Mouse (Mus musculus): Measurements from ENCODE around the gene Bmp3. TPM values are rescaled to one million over a fixed set of nuclear protein-coding genes. Genes with fewer than 3 reads are reported as not detected.

Gene Bmp3
- polyA plus RNA-seq, 1 experiment from 2014 or later: 0.07 TPM

DNA sequence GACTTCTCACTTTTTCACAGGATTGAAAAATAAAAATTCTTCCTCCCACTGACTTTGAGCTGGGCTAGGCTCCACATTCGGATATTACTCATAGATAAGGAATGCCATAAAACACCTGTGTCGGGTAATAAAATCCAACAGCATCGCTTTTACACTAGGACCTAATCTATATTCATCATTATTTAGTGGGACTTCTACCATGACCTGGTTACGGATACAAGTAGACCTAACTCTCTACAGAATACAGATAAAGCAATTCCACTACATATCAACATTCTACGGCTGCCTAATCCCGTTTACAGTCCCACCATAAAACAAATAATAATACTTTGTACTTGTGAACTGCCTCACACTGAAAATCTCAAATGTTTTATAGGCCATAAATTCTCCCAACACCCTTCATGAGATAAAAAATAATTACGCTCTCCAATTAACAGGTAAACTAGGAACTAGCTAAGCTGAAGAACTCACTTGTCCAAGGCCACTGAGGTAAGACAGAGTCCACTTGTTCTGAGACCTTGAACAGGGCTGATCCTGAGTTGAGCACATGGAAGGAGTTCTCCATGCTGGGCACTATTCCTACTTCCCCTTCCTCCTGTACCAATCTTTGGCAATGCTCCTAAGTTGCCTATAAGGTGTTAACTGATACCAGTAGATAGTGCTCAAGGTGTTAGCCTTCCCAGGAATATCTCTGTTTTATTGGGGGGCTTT lies 11.5 kb upstream of the Bmp3 start:
- WGBS (ENCODE audit: insufficient replicate concordance): 58% methylated on average over 7 of the region's 7 CpGs
- ATAC-seq (ENCODE audit: low read depth): no peak

GRCm38 (mm10) chr5:98844664-98845063 lies 9.6 kb upstream of the Bmp3 start:
- H3K9me3 ChIP-seq (replicated peaks; ENCODE audit: control insufficient read depth, low read length): no peaks in the 10 kb centered on the region
- no peak overlapping the region for H3K4me2 ChIP-seq (ENCODE audit: low read depth, low read length)
- no peaks in the 10 kb centered on the region for H3K4me1 ChIP-seq (ENCODE audit: control insufficient read depth, low read depth, low read length)
- 49% methylated on average over 1 of the region's 1 CpGs for WGBS (ENCODE audit: insufficient replicate concordance)
- H3K36me3 ChIP-seq (ENCODE audit: control insufficient read depth, insufficient read depth): no peaks in the 10 kb centered on the region
- ATAC-seq (ENCODE audit: low read depth): no peak
- no peak overlapping the region for H3K27ac ChIP-seq (ENCODE audit: low read length)
- no peaks in the 10 kb centered on the region for H3K27me3 ChIP-seq (ENCODE audit: control insufficient read depth, insufficient read depth, low read depth, low read length)
- no peak overlapping the region for H3K9ac ChIP-seq (ENCODE audit: low read depth, low read length)
- H3K4me3 ChIP-seq (ENCODE audit: low read depth, low read length): no peak overlapping the region

More for the DNA sequence above, 11.5 kb upstream of the Bmp3 start:
- H3K4me1 ChIP-seq (ENCODE audit: control insufficient read depth, low read depth, low read length): no peaks in the 10 kb centered on the region
- H3K4me3 ChIP-seq (ENCODE audit: low read depth, low read length): no peak overlapping the region
- H3K4me2 ChIP-seq (ENCODE audit: low read depth, low read length): no peak overlapping the region
- H3K27ac ChIP-seq (ENCODE audit: low read length): no peak overlapping the region
- H3K9me3 ChIP-seq (replicated peaks; ENCODE audit: control insufficient read depth, low read length): no peaks in the 10 kb centered on the region
- no peaks in the 10 kb centered on the region for H3K27me3 ChIP-seq (ENCODE audit: control insufficient read depth, insufficient read depth, low read depth, low read length)
- H3K36me3 ChIP-seq (ENCODE audit: control insufficient read depth, insufficient read depth): no peaks in the 10 kb centered on the region
- no peak overlapping the region for H3K9ac ChIP-seq (ENCODE audit: low read depth, low read length)

DNA sequence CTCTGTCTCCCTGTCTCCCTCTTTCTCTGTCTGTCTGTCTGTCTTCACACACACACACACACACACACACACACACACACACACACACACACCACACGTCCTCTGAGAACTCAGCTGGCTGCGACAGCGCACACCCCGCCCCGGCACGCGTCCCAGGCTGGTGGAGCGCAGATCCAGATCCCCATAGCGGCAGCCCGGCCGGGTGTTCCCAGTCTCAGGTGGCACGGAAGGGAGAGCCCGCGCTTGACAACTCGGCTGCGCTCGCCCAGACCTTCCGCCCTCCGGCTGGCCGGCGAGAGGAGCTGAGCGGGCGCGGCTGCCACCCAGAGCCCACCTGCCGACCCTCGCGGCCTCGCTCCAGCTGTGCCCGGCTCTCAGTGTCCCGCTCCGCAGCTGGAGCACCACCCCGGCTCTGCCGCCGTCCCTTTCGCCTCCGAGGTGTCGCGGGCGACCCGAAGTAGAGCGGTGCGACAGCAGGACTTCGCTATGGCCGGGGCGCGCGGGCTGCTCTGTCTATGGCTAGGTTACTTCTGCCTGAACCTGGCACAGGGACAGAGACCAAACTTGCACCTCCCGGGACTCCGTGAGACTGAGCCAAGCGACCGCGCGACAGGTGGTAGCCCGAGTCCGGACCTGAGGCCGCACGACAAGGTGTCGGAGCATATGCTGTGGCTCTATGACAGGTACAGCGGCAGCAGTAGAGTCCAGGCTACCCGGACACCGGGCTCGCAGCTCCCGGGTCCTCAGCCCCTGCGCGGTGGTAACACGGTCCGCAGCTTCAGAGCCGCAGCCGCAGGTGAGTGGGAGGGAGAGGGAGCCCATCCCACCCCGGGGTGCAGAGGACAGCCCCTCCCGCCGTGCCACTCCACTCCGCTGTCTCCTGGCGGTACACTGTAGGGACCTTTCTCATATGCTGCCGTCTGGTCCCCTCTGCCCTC lies 681 bp downstream of the Bmp3 start:
- 3% methylated on average over 69 of the region's 75 CpGs for WGBS (ENCODE audit: insufficient replicate concordance)
- Histone ChIP-seq H3K4me1 (ENCODE audit: control insufficient read depth, low read depth, low read length) (no peaks in the 10 kb centered on the region), H3K4me3 (ENCODE audit: low read depth, low read length) (peak overlapping the region; percentile 33), H3K27me3 (ENCODE audit: control insufficient read depth, insufficient read depth, low read depth, low read length) (peaks cover 30% of the 10 kb centered on the region), H3K27ac (ENCODE audit: low read length) (no peak overlapping the region), H3K9ac (ENCODE audit: low read depth, low read length) (no peak overlapping the region), H3K4me2 (ENCODE audit: low read depth, low read length) (peak overlapping the region; percentile 37), H3K36me3 (ENCODE audit: control insufficient read depth, insufficient read depth) (no peaks in the 10 kb centered on the region), H3K9me3 (replicated peaks; ENCODE audit: control insufficient read depth, low read length) (no peaks in the 10 kb centered on the region)
- no peak for ATAC-seq (ENCODE audit: low read depth)

- no peak overlapping the region for H3K27ac ChIP-seq (ENCODE audit: low read length)
- no peaks in the 10 kb centered on the region for H3K36me3 ChIP-seq (ENCODE audit: control insufficient read depth, insufficient read depth)
- H3K9ac ChIP-seq (ENCODE audit: low read depth, low read length): no peak overlapping the region
- no peaks in the 10 kb centered on the region for H3K9me3 ChIP-seq (replicated peaks; ENCODE audit: control insufficient read depth, low read length)
- WGBS (ENCODE audit: insufficient replicate concordance): 7% methylated on average over 12 of the region's 12 CpGs
- H3K27me3 ChIP-seq (ENCODE audit: control insufficient read depth, insufficient read depth, low read depth, low read length): peaks cover 30% of the 10 kb centered on the region
- no peak overlapping the region for H3K4me2 ChIP-seq (ENCODE audit: low read depth, low read length)
- H3K4me3 ChIP-seq (ENCODE audit: low read depth, low read length): no peak overlapping the region
- ATAC-seq (ENCODE audit: low read depth): no peak
- H3K4me1 ChIP-seq (ENCODE audit: control insufficient read depth, low read depth, low read length): no peaks in the 10 kb centered on the region
Observed at GRCm38 (mm10) chr5:98855741-98856140, 1.5 kb downstream of the Bmp3 start.

- Histone ChIP-seq H3K4me1 (ENCODE audit: control insufficient read depth, low read depth, low read length) (no peaks in the 10 kb centered on the region), H3K36me3 (ENCODE audit: control insufficient read depth, insufficient read depth) (no peaks in the 10 kb centered on the region), H3K9ac (ENCODE audit: low read depth, low read length) (no peak overlapping the region), H3K27me3 (ENCODE audit: control insufficient read depth, insufficient read depth, low read depth, low read length) (peaks cover 30% of the 10 kb centered on the region), H3K4me2 (ENCODE audit: low read depth, low read length) (no peak overlapping the region), H3K4me3 (ENCODE audit: low read depth, low read length) (no peak overlapping the region), H3K27ac (ENCODE audit: low read length) (no peak overlapping the region), H3K9me3 (replicated peaks; ENCODE audit: control insufficient read depth, low read length) (no peaks in the 10 kb centered on the region)
- 54% methylated on average over 7 of the region's 7 CpGs for WGBS (ENCODE audit: insufficient replicate concordance)
- ATAC-seq (ENCODE audit: low read depth): no peak
Observed at GRCm38 (mm10) chr5:98856356-98856755, 2.1 kb downstream of the Bmp3 start.

DNA sequence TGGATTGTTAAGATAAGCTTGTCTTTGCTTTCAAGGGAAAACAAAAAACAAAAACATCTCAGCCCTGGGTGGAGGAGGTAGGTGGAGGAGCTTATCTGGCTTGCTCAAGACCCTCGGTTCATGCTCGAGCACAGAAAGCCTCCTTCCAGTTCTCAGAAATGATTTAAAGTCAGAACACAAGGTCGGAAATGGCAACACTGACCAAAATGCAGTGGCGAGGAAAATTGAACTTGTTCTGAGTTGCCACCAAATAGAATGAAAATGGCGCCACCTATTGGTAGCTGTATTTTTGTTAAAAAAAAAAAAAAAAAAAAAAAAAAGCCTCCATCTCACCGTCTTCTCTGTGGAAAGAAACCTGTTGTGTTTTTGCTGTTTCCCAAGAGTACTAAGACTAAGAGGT lies 9.7 kb downstream of the Bmp3 start:
- Histone ChIP-seq H3K4me1 (ENCODE audit: control insufficient read depth, low read depth, low read length) (no peaks in the 10 kb centered on the region), H3K9me3 (replicated peaks; ENCODE audit: control insufficient read depth, low read length) (no peaks in the 10 kb centered on the region), H3K27ac (ENCODE audit: low read length) (no peak overlapping the region), H3K27me3 (ENCODE audit: control insufficient read depth, insufficient read depth, low read depth, low read length) (no peaks in the 10 kb centered on the region), H3K4me3 (ENCODE audit: low read depth, low read length) (no peak overlapping the region), H3K9ac (ENCODE audit: low read depth, low read length) (no peak overlapping the region), H3K36me3 (ENCODE audit: control insufficient read depth, insufficient read depth) (no peaks in the 10 kb centered on the region), H3K4me2 (ENCODE audit: low read depth, low read length) (no peak overlapping the region)
- no peak for ATAC-seq (ENCODE audit: low read depth)
- WGBS (ENCODE audit: insufficient replicate concordance): 1% methylated on average over 6 of the region's 6 CpGs

DNA sequence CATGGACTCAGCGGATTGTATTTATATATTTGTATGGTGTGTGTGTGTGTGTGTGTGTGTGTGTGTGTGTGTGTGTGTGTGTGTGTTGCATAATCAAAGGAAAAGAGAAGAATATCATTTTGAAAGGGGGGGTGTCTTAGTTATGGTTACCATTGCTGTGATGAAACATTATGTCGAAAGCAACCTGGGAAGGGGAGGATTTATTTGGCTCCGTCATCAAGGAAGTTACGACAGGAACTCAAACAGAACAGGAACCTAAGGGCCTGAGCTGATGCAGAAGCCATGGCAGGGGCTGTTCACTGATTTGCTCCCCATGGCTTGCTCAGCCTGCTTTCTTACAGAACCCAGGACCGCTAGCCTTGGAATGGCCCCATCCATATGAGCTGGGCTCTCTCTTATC lies 10.9 kb downstream of the Bmp3 start:
- no peaks in the 10 kb centered on the region for H3K36me3 ChIP-seq (ENCODE audit: control insufficient read depth, insufficient read depth)
- no peak overlapping the region for H3K27ac ChIP-seq (ENCODE audit: low read length)
- no peak overlapping the region for H3K9ac ChIP-seq (ENCODE audit: low read depth, low read length)
- no peak overlapping the region for H3K4me3 ChIP-seq (ENCODE audit: low read depth, low read length)
- H3K4me1 ChIP-seq (ENCODE audit: control insufficient read depth, low read depth, low read length): no peaks in the 10 kb centered on the region
- 55% methylated on average over 5 of the region's 5 CpGs for WGBS (ENCODE audit: insufficient replicate concordance)
- no peak for ATAC-seq (ENCODE audit: low read depth)
- no peaks in the 10 kb centered on the region for H3K9me3 ChIP-seq (replicated peaks; ENCODE audit: control insufficient read depth, low read length)
- no peak overlapping the region for H3K4me2 ChIP-seq (ENCODE audit: low read depth, low read length)
- H3K27me3 ChIP-seq (ENCODE audit: control insufficient read depth, insufficient read depth, low read depth, low read length): no peaks in the 10 kb centered on the region

DNA sequence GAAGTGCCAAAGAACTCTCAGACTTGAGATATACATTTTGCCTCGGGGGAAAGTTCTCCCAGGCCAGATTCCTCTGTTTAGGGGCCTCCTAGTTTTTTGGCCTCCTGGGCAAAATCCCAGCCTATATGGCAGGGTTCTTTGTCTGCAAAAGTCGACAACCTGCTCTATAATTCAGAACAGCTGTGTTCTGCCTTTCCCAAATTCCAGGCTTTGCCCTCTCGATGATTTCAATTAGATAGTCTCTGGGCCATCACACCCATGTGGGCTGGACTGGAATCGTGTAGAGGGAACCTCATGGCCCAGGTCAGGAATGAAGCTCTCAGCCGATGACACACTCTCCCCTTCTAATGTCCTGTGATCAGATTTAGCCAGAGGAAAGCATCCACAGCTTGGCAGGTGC lies 21.8 kb downstream of the Bmp3 start:
- no peak for ATAC-seq (ENCODE audit: low read depth)
- H3K36me3 ChIP-seq (ENCODE audit: control insufficient read depth, insufficient read depth): no peaks in the 10 kb centered on the region
- whole genome bisulfite sequencing (ENCODE audit: insufficient replicate concordance): 48% methylated on average over 5 of the region's 5 CpGs
- H3K9me3 ChIP-seq (replicated peaks; ENCODE audit: control insufficient read depth, low read length): no peaks in the 10 kb centered on the region
- H3K4me1 ChIP-seq (ENCODE audit: control insufficient read depth, low read depth, low read length): no peaks in the 10 kb centered on the region
- H3K27me3 ChIP-seq (ENCODE audit: control insufficient read depth, insufficient read depth, low read depth, low read length): no peaks in the 10 kb centered on the region
- no peak overlapping the region for H3K4me3 ChIP-seq (ENCODE audit: low read depth, low read length)
- H3K27ac ChIP-seq (ENCODE audit: low read length): no peak overlapping the region
- H3K9ac ChIP-seq (ENCODE audit: low read depth, low read length): no peak overlapping the region
- no peak overlapping the region for H3K4me2 ChIP-seq (ENCODE audit: low read depth, low read length)

DNA sequence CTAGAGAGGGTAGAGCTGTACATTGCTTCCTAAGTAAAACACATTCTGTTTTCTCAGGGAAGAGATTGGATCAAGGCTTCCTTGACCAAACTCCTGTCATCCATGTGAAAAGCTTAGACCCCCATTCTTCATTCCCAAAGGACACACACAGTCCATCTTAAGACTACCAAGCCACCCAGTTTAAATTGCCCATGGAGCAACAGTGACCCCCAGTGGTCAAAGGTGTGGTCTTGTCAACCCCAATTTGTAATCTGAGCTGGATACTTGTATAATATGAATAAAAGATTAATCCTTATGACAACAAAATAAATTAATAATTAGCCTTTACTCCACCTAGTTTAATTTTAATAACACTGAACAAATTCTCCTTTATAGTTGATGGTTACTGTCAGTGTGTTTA lies 24.7 kb downstream of the Bmp3 start:
- no peak overlapping the region for H3K4me3 ChIP-seq (ENCODE audit: low read depth, low read length)
- H3K9ac ChIP-seq (ENCODE audit: low read depth, low read length): no peak overlapping the region
- no peak overlapping the region for H3K4me2 ChIP-seq (ENCODE audit: low read depth, low read length)
- H3K9me3 ChIP-seq (replicated peaks; ENCODE audit: control insufficient read depth, low read length): no peaks in the 10 kb centered on the region
- H3K4me1 ChIP-seq (ENCODE audit: control insufficient read depth, low read depth, low read length): no peaks in the 10 kb centered on the region
- ATAC-seq (ENCODE audit: low read depth): no peak
- H3K27me3 ChIP-seq (ENCODE audit: control insufficient read depth, insufficient read depth, low read depth, low read length): no peaks in the 10 kb centered on the region
- H3K36me3 ChIP-seq (ENCODE audit: control insufficient read depth, insufficient read depth): no peaks in the 10 kb centered on the region
- H3K27ac ChIP-seq (ENCODE audit: low read length): no peak overlapping the region

All from liver, embryonic 16.5 days (tissue).